Mouse (Mus musculus): Measurements from ENCODE around the gene Ick. TPM values are rescaled to one million over a fixed set of nuclear protein-coding genes. Genes with fewer than 3 reads are reported as not detected.

Gene Ick
- polyA plus RNA-seq, 1 experiment from 2014 or later: 25.3 TPM

DNA sequence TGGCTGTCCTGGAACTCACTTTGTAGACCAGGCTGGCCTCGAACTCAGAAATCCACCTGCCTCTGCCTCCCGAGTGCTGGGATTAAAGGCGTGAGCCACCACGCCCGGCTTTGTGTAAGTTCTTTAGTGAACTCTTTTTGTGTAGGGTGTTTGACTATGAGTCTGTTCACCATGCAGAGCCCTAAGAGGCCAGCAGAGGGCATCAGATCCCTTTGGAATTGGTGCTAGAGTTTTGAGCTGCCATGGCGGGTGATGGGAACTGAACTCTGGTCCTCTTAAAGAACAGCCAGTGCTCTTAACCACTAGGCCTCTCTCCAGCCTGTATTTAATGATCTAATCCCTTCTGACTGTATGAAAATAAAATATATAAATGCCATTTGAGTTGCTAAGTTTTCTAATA lies 12.6 kb upstream of the Ick start:
- no peak overlapping the region for H3K27ac ChIP-seq (ENCODE audit: low read length)
- ATAC-seq (ENCODE audit: insufficient read depth, low FRiP score): no peak
- H3K4me2 ChIP-seq (ENCODE audit: low read depth, low read length): no peak overlapping the region
- no peak overlapping the region for H3K4me3 ChIP-seq (replicated peaks; ENCODE audit: low read length)
- H3K9ac ChIP-seq (ENCODE audit: low read length): no peak overlapping the region
- 0 out of 2 replicates have a peak, but pooled peaks cover 3% of the 10 kb centered on the region for H3K9me3 ChIP-seq (replicated peaks; ENCODE audit: control insufficient read depth, low read length)
- peaks cover 25% of the 10 kb centered on the region for H3K36me3 ChIP-seq (ENCODE audit: control insufficient read depth, insufficient read depth, low read length)
- H3K4me1 ChIP-seq (ENCODE audit: control insufficient read depth, insufficient read depth, low read length): no peaks in the 10 kb centered on the region
- 97% methylated on average over 6 of the region's 6 CpGs for WGBS
- H3K27me3 ChIP-seq (ENCODE audit: control insufficient read depth, insufficient read depth, low read length): no peaks in the 10 kb centered on the region

DNA sequence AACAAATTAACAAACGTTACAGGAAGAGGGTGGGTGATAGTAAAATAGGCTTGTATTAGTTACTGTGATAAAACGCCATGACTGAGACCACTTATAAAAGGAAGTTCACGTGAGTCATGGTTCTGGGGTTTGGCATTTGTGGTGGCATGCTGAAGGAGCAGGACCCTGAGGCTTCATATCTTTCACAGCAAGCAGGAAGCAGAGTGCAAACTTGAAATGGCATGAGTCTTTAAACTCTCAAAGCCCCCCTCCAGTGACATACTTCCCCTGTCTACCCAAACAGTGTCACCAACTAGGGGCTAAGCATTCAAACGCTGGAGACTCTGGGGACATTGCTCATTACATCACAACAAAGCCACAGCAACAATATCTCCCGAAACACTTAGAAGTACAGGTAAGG lies 8.0 kb upstream of the Ick start:
- 81% methylated on average over 5 of the region's 5 CpGs for WGBS
- Histone ChIP-seq H3K27me3 (ENCODE audit: control insufficient read depth, insufficient read depth, low read length) (no peaks in the 10 kb centered on the region), H3K4me2 (ENCODE audit: low read depth, low read length) (no peak overlapping the region), H3K36me3 (ENCODE audit: control insufficient read depth, insufficient read depth, low read length) (peaks cover 23% of the 10 kb centered on the region), H3K4me3 (replicated peaks; ENCODE audit: low read length) (no peak overlapping the region), H3K9ac (ENCODE audit: low read length) (no peak overlapping the region), H3K9me3 (replicated peaks; ENCODE audit: control insufficient read depth, low read length) (0 out of 2 replicates have a peak, but pooled peaks cover 3% of the 10 kb centered on the region), H3K4me1 (ENCODE audit: control insufficient read depth, insufficient read depth, low read length) (0 out of 2 replicates have a peak, but pooled peaks cover 5% of the 10 kb centered on the region), H3K27ac (ENCODE audit: low read length) (no peak overlapping the region)
- no peak for ATAC-seq (ENCODE audit: insufficient read depth, low FRiP score)

DNA sequence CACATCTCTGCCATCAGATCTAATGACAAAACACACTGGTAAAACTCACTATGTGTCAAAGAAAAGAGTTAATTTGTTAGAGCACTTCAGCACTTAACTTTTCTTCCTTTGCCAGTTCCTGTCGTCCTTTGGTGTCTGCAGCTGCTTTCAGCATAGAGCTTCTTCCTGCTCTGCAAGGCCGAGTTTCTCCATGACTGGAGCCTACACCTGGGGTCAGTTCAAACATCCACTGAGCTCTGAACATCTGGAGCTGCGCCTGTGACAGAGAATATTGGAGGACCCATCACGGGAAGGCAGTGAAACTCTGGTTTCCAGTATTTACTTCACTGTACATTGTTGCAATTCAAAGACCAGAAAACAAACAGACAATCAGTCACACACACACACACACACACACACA lies 7.6 kb upstream of the Ick start:
- 59% methylated on average over 4 of the region's 4 CpGs for WGBS
- H3K36me3 ChIP-seq (ENCODE audit: control insufficient read depth, insufficient read depth, low read length): peaks cover 21% of the 10 kb centered on the region

DNA sequence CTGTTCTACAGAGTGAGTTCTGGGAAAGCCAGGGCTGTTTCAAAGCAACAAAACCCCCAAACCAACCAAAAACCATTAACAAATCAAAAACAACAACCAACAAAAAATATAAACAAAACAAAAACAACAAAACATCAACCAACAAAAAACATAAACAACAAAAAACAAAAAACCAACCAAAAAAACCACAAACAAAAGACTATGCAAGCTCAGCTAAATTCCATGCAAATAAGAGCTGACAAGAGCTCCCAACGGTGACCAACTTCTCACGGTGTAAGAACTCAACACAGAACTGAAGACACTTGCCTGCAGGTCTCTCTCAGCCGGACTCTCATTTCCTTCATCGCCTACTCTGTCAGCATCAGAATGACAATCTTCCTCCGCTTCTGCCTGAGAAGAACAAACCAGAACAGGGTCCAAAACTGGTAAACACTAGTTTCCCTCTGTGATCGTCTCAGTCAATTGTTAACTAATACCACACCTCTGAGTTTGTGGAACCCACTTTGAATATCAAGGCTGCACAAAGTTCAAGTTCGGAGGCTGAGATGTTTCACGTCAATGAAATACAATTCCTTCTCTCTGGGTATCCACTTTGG lies 4.9 kb upstream of the Ick start:
- no peaks in the 10 kb centered on the region for H3K9me3 ChIP-seq (replicated peaks; ENCODE audit: control insufficient read depth, low read length)
- no peaks in the 10 kb centered on the region for H3K27me3 ChIP-seq (ENCODE audit: control insufficient read depth, insufficient read depth, low read length)
- no peak overlapping the region for H3K4me2 ChIP-seq (ENCODE audit: low read depth, low read length)
- no peak overlapping the region for H3K9ac ChIP-seq (ENCODE audit: low read length)
- no peak overlapping the region for H3K4me3 ChIP-seq (replicated peaks; ENCODE audit: low read length)
- WGBS: 84% methylated on average over 8 of the region's 8 CpGs
- no peak overlapping the region for H3K27ac ChIP-seq (ENCODE audit: low read length)
- no peak for ATAC-seq (ENCODE audit: insufficient read depth, low FRiP score)
- peaks cover 5% of the 10 kb centered on the region; the same call in 1 of the 2 replicates for H3K4me1 ChIP-seq (ENCODE audit: control insufficient read depth, insufficient read depth, low read length)
- H3K36me3 ChIP-seq (ENCODE audit: control insufficient read depth, insufficient read depth, low read length): 0 out of 2 replicates have a peak, but pooled peaks cover 4% of the 10 kb centered on the region

More for the DNA sequence above, 7.6 kb upstream of the Ick start:
- no peaks in the 10 kb centered on the region for H3K27me3 ChIP-seq (ENCODE audit: control insufficient read depth, insufficient read depth, low read length)
- H3K4me1 ChIP-seq (ENCODE audit: control insufficient read depth, insufficient read depth, low read length): 0 out of 2 replicates have a peak, but pooled peaks cover 5% of the 10 kb centered on the region
- H3K9me3 ChIP-seq (replicated peaks; ENCODE audit: control insufficient read depth, low read length): 0 out of 2 replicates have a peak, but pooled peaks cover 3% of the 10 kb centered on the region
- no peak overlapping the region for H3K4me3 ChIP-seq (replicated peaks; ENCODE audit: low read length)
- ATAC-seq (ENCODE audit: insufficient read depth, low FRiP score): no peak
- no peak overlapping the region for H3K4me2 ChIP-seq (ENCODE audit: low read depth, low read length)
- no peak overlapping the region for H3K27ac ChIP-seq (ENCODE audit: low read length)
- H3K9ac ChIP-seq (ENCODE audit: low read length): no peak overlapping the region

DNA sequence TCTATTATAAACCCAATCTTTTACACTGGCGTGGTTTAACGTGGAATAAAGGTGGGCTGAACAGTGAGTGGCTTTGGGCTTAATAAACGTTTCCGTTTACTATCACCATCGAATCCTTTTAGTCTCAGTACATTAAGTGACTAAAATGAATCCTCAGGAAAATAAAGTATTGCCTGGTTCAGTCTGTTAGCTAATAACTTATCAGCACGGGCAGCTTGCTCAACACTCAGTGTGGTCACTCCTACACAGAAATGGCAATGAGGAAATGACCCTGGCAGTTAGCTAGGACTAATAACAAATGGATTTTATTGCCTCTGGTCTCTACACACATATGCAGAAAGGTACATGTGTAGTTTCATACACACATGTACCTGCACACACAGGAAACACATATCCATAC lies 4.0 kb upstream of the Ick start:
- WGBS: 76% methylated on average over 6 of the region's 6 CpGs
- Histone ChIP-seq H3K27me3 (ENCODE audit: control insufficient read depth, insufficient read depth, low read length) (no peaks in the 10 kb centered on the region), H3K36me3 (ENCODE audit: control insufficient read depth, insufficient read depth, low read length) (0 out of 2 replicates have a peak, but pooled peaks cover 4% of the 10 kb centered on the region), H3K9ac (ENCODE audit: low read length) (no peak overlapping the region), H3K4me1 (ENCODE audit: control insufficient read depth, insufficient read depth, low read length) (peaks cover 11% of the 10 kb centered on the region; the same call in 1 of the 2 replicates), H3K4me2 (ENCODE audit: low read depth, low read length) (no peak overlapping the region; the same call in 1 of the 2 replicates), H3K9me3 (replicated peaks; ENCODE audit: control insufficient read depth, low read length) (no peaks in the 10 kb centered on the region), H3K4me3 (replicated peaks; ENCODE audit: low read length) (no peak overlapping the region), H3K27ac (ENCODE audit: low read length) (no peak overlapping the region)
- ATAC-seq (ENCODE audit: insufficient read depth, low FRiP score): no peak

DNA sequence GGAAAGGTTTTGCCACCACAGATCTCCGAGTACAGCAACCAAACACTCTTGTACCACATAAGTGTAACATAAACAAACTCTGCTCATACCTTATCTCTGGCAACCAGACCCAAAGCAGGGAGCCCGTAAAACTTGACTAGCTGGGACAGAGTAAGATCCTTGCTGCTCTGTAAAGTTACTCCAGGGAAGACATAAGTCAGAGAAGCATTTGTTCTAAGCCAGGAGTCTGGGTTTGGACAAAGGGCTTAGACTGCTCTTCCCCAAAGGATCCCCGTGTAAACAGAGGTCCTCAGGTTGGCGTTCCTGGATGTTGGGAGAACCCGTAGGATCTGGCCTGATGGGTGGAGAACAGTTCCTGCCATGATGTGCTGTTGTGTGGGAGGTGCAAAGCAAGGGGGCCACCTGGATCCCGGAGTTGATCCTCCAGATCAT lies 3.5 kb upstream of the Ick start:
- Histone ChIP-seq H3K4me2 (ENCODE audit: low read depth, low read length) (no peak overlapping the region), H3K27ac (ENCODE audit: low read length) (no peak overlapping the region), H3K9ac (ENCODE audit: low read length) (no peak overlapping the region), H3K4me3 (replicated peaks; ENCODE audit: low read length) (no peak overlapping the region), H3K27me3 (ENCODE audit: control insufficient read depth, insufficient read depth, low read length) (no peaks in the 10 kb centered on the region), H3K36me3 (ENCODE audit: control insufficient read depth, insufficient read depth, low read length) (0 out of 2 replicates have a peak, but pooled peaks cover 4% of the 10 kb centered on the region), H3K9me3 (replicated peaks; ENCODE audit: control insufficient read depth, low read length) (no peaks in the 10 kb centered on the region), H3K4me1 (ENCODE audit: control insufficient read depth, insufficient read depth, low read length) (peaks cover 12% of the 10 kb centered on the region; the same call in 1 of the 2 replicates)
- ATAC-seq (ENCODE audit: insufficient read depth, low FRiP score): no peak
- WGBS: 59% methylated on average over 6 of the region's 6 CpGs

DNA sequence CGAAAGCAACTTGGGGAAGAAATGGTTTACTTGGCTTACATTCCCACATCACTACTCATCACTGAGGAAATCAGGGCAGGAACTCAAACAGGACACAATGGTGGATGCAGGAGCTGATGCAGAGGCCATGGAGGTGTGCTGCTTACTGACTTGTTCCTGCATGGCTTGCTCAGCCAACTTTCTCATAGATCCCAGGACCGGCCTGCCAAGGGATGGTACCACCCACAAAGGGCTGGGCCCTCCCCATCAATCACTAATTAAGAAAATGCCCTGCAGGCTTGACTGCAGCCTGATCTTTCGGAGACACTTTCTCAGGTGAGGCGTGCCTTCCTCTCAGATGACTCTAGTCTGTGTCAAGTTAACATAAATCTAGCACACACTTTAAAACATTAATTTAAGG lies 2.2 kb upstream of the Ick start:
- Histone ChIP-seq H3K9me3 (replicated peaks; ENCODE audit: control insufficient read depth, low read length) (no peaks in the 10 kb centered on the region), H3K27me3 (ENCODE audit: control insufficient read depth, insufficient read depth, low read length) (no peaks in the 10 kb centered on the region), H3K9ac (ENCODE audit: low read length) (no peak overlapping the region), H3K27ac (ENCODE audit: low read length) (no peak overlapping the region), H3K4me1 (ENCODE audit: control insufficient read depth, insufficient read depth, low read length) (peaks cover 12% of the 10 kb centered on the region; the same call in 1 of the 2 replicates), H3K4me3 (replicated peaks; ENCODE audit: low read length) (no peak overlapping the region), H3K36me3 (ENCODE audit: control insufficient read depth, insufficient read depth, low read length) (no peaks in the 10 kb centered on the region), H3K4me2 (ENCODE audit: low read depth, low read length) (peak overlapping the region; percentile 79)
- ATAC-seq (ENCODE audit: insufficient read depth, low FRiP score): no peak
- 72% methylated on average over 4 of the region's 4 CpGs for WGBS

DNA sequence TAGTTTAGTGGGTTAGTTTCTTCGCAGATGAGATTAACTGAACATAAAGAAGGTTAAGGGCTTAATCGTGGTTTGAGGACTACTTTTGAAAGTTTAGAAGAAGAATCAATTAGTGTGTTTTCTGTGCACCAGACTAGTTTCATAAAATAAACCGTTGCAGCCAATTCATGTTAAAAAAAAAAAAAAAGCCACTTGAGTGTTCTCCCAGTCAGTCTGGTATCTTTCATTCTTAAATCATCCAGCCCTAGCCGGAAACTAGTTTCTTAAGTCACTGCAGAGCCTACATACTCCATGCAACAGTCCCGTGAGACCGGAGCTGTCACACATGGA lies 1.4 kb upstream of the Ick start:
- peak overlapping the region; percentile 98 for H3K27ac ChIP-seq (ENCODE audit: low read length)
- no peaks in the 10 kb centered on the region for H3K27me3 ChIP-seq (ENCODE audit: control insufficient read depth, insufficient read depth, low read length)
- no peaks in the 10 kb centered on the region for H3K36me3 ChIP-seq (ENCODE audit: control insufficient read depth, insufficient read depth, low read length)
- peak overlapping the region; percentile 79 for H3K4me2 ChIP-seq (ENCODE audit: low read depth, low read length)
- H3K4me3 ChIP-seq (replicated peaks; ENCODE audit: low read length): peak overlapping the region; percentile 96
- no peak for ATAC-seq (ENCODE audit: insufficient read depth, low FRiP score)
- H3K4me1 ChIP-seq (ENCODE audit: control insufficient read depth, insufficient read depth, low read length): peaks cover 12% of the 10 kb centered on the region; the same call in 1 of the 2 replicates
- WGBS: 12% methylated on average over 6 of the region's 6 CpGs
- peak overlapping the region; percentile 94 for H3K9ac ChIP-seq (ENCODE audit: low read length)
- H3K9me3 ChIP-seq (replicated peaks; ENCODE audit: control insufficient read depth, low read length): no peaks in the 10 kb centered on the region

DNA sequence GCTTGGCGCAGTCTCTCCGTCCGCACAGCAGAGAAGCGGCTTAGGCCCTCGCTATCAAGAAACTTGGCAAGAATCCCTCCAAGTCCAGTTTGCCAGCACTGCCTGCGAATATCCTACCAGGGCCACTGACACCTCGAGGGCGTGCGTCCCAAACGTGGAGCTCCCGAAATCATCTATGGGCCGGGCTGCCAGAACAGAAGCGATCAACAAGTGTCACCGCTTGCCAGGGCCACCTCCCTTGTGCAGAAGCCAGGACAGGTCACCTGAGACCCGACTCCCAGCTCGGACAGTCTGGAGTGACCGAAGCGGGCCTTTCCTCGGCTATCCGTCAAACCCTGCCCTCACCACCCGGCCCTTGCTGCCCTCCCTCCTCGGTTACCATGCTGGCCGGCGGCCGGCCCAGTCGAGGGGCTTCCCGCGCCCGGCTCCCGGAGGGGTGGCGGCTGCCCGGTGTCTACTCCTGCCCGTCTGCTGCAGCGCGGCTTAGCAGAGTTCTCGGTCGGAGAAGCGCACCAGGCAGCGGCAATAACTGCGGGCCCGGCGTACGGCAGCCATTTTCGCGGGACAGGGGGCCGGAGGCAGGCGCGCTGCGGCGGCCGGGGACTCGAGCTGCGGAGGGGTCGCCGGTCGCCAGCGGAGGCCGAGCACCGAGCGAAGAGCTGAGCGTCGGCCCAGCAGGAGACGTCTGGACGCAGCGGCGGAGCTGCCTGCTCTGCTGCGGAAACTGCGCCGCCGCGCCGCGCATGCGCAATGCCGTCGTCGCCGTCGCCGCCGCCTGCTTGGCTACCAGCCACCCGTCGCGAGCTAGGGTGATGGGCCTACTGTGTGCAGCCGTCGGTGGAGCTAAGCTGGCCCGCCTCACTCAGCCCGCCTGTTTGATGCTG lies 838 bp upstream of the Ick start:
- H3K27ac ChIP-seq (ENCODE audit: low read length): peak overlapping the region; percentile 98
- H3K27me3 ChIP-seq (ENCODE audit: control insufficient read depth, insufficient read depth, low read length): no peaks in the 10 kb centered on the region
- H3K4me1 ChIP-seq (ENCODE audit: control insufficient read depth, insufficient read depth, low read length): peaks cover 12% of the 10 kb centered on the region; the same call in 1 of the 2 replicates
- no peaks in the 10 kb centered on the region for H3K9me3 ChIP-seq (replicated peaks; ENCODE audit: control insufficient read depth, low read length)
- under 1% methylated on average over 88 of the region's 88 CpGs for WGBS
- H3K4me2 ChIP-seq (ENCODE audit: low read depth, low read length): peak overlapping the region; percentile 79
- peak; percentile 79 for ATAC-seq (ENCODE audit: insufficient read depth, low FRiP score)
- no peaks in the 10 kb centered on the region for H3K36me3 ChIP-seq (ENCODE audit: control insufficient read depth, insufficient read depth, low read length)
- H3K4me3 ChIP-seq (replicated peaks; ENCODE audit: low read length): peak overlapping the region; percentile 96
- peak overlapping the region; percentile 94 for H3K9ac ChIP-seq (ENCODE audit: low read length)
